Mouse (Mus musculus): ENCODE data around the gene Hoxc10. TPM values are rescaled to one million over a fixed set of nuclear protein-coding genes. Genes with fewer than 3 reads are reported as not detected.
A peak's percentile ranks its signal among the peaks of the same experiment; 100 is the strongest.

Hoxc10 gene
- polyA plus RNA-seq, 1 experiment from 2014 or later, result not detected

DNA sequence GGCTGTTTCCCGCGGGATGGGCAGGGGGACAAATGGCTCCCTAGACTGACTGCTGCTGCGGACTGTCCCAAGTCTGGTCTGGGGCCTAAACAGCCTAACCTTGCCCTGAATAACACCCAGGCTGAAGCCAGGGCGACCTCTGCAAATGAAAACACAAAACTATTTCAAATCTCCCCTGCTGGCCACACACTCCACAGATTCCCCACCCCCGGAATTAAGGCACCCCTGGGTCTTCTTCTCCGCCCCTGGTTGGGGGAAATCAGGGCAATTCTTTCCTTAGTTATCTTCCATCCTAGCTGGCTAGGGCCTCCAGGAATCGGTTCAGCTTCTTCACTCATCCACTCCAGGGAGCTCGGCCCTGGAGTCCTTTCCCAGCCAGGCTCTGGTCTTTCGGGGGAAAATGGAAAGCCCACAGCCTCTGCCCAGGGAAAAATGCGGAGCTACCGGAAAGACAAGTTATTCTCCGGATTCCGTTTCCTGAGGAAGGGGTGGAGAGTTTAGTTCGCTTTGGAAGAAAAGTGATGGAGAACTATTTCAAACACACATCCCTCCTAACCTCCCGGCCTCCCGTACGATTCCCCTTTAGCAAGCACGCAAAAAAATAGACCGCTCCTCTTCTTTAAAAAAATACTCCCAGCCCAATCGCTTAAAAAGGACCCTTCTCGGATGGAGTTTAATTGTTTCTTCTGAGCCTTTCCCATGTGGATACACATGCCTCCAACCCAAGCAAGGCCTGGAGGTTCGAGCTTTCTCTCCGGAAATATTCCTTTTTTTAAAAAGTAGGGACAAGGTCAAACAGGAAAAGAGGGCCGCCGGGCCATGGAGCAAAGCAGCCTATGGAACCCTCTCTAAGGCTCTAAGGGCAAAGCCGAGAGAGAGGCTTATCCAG, 1.3 kb upstream of the Hoxc10 start:
- Histone ChIP-seq H3K27me3 (ENCODE audit: low read depth, poor library complexity, severe bottlenecking) (peaks cover 100% of the 10 kb centered on the region), H3K36me3 (no peaks in the 10 kb centered on the region), H3K4me3 (no peak overlapping the region), H3K27ac (replicated peaks) (no peak overlapping the region), H3K4me1 (peaks cover 7% of the 10 kb centered on the region; the same call in 1 of the 2 replicates), H3K9me3 (replicated peaks) (no peaks in the 10 kb centered on the region)
- 2% methylated on average over 26 of the region's 26 CpGs for WGBS
- no peak for DNase-seq (ENCODE audit: low spot score)

DNA sequence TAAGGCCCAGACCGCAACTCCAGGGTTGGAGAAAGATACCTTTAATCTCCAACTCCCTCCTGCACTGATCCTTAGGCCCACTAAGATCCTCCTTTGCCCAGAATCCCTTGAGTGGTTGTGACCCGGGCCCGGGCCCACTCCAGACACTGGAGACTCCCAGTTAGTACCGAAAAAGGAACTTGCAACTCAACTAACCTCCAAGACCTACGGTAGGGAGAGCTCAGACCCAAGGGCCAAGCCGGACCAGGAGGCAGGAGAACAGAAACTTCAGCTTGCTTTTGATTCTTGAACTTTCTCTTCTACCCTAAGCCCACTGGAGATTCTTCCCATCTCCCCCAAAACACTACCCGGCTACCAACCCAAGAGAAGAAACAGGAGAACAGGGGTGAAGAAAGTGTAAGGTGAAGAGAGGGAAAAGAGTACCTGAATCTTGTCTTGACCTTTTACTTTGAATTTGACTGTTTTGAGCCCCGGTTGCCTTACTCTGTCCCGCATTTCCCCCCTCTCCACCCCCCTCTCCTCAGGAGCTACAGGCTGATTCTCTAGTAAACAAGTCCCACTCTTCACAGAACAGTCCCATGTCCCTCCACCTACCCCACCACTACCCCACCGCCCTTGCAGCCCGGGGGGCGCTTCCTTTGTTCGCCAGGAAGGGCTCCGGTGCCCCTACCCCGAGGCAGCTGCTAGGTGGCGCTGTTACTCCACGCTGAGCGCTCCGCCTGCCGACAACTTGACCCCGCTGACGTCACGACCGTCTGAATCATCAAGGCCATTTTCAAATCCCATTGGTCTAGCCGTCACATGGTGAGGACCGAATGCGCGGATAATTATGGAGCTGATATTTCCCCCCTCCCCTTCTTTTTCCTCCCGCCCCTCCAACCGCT, 462 bp upstream of the Hoxc10 start:
- Histone ChIP-seq H3K4me1 (peaks cover 7% of the 10 kb centered on the region; the same call in 1 of the 2 replicates), H3K36me3 (no peaks in the 10 kb centered on the region), H3K27ac (replicated peaks) (no peak overlapping the region), H3K9me3 (replicated peaks) (no peaks in the 10 kb centered on the region), H3K4me3 (peak overlapping the region; percentile 22), H3K27me3 (ENCODE audit: low read depth, poor library complexity, severe bottlenecking) (peaks cover 100% of the 10 kb centered on the region)
- 1% methylated on average over 30 of the region's 30 CpGs for WGBS
- DNase-seq (ENCODE audit: low spot score), result peak; percentile 87

DNA sequence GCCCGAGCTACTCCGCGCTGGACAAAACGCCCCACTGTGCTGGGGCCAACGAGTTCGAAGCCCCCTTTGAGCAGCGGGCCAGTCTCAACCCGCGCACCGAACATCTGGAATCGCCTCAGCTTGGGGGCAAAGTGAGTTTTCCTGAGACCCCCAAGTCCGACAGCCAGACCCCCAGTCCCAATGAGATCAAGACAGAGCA, 615 bp downstream of the Hoxc10 start, which contains the start of gene Hoxc5:
Gene Hoxc5, plus strand, starts transcription at position 132 of the 199 bp plus-strand sequence.
- Histone ChIP-seq H3K36me3 (no peaks in the 10 kb centered on the region), H3K27me3 (ENCODE audit: low read depth, poor library complexity, severe bottlenecking) (peaks cover 100% of the 10 kb centered on the region), H3K4me3 (peak within 1 kb of the TSS; percentile 22), H3K9me3 (replicated peaks) (no peaks in the 10 kb centered on the region), H3K27ac (replicated peaks) (no peak within 1 kb of the TSS), H3K4me1 (peaks cover 7% of the 10 kb centered on the region; the same call in 1 of the 2 replicates)
- no peak for DNase-seq (ENCODE audit: low spot score)
- WGBS, result 2% methylated on average over 12 of the region's 12 CpGs

DNA sequence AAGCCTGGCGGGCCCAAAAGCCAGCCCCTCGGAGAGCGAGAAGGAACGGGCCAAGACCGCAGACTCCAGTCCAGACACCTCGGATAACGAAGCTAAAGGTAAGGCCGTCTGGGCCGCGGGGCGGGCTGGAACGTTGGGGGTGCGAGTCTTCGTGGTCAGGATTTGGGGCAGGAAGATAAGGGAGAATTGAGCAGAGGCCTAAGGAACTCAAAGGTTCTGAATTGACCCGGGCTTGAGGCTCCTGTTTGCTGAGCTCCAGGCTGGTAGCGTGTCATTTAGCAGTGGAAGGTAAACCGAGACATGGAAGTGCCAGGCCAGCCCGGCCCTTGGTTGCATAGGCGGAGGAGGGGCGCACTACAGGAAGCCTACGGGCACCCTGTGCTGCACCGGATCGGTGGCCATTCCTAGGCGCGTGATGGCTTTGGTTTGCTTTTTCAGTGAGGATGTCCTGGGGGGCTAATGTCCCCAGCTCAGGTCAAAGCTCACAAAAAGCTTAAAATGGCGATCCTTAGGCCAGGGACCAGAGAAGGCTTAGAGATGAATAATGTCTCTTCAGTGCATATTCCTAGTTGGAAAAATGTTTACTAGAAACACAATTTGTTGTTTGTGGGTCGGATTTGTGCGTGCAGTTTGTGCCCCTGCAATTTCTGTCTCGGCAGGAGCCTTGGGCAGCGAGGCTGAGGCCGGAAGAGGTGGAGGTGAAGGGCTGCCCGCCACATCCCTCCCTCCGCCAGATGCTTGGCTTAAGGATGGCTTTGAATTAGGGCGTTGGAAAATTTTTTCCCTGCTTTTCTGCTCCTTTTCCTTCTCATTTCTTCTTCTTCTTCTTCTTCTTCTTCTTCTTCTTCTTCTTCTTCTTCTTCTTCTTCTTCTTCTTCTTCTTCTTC, 1.2 kb downstream of the Hoxc10 start:
- no peak for DNase-seq (ENCODE audit: low spot score)
- Histone ChIP-seq H3K4me3 (no peak overlapping the region), H3K4me1 (peaks cover 7% of the 10 kb centered on the region; the same call in 1 of the 2 replicates), H3K27ac (replicated peaks) (no peak overlapping the region), H3K27me3 (ENCODE audit: low read depth, poor library complexity, severe bottlenecking) (peaks cover 100% of the 10 kb centered on the region), H3K36me3 (no peaks in the 10 kb centered on the region), H3K9me3 (replicated peaks) (no peaks in the 10 kb centered on the region)
- 2% methylated on average over 34 of the region's 34 CpGs for WGBS

DNA sequence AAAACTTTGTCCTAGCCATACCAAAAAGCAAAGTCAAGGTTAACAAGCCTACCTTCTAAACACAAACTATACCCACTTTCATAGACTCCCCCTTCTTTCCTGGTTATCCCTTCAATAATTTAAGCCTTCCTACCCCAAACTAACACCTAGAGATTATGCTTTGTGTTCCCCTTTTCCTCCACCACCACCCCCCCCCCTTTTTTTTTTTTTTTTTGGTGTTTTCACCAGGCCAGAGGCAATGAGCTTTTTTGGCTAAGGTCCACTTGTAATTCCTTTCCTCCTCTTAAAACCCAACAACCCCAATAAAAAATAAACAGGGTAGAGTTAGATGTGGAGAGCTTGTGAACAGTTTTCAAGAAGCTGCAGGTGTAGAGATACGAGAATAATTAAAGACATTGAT, 2.7 kb downstream of the Hoxc10 start:
- Histone ChIP-seq H3K9me3 (replicated peaks) (no peaks in the 10 kb centered on the region), H3K4me3 (no peak overlapping the region), H3K27ac (replicated peaks) (no peak overlapping the region), H3K27me3 (ENCODE audit: low read depth, poor library complexity, severe bottlenecking) (peaks cover 100% of the 10 kb centered on the region), H3K4me1 (peaks cover 7% of the 10 kb centered on the region; the same call in 1 of the 2 replicates), H3K36me3 (no peaks in the 10 kb centered on the region)
- DNase-seq (ENCODE audit: low spot score), result no peak
- WGBS, result 70% methylated on average over 1 of the region's 1 CpGs

DNA sequence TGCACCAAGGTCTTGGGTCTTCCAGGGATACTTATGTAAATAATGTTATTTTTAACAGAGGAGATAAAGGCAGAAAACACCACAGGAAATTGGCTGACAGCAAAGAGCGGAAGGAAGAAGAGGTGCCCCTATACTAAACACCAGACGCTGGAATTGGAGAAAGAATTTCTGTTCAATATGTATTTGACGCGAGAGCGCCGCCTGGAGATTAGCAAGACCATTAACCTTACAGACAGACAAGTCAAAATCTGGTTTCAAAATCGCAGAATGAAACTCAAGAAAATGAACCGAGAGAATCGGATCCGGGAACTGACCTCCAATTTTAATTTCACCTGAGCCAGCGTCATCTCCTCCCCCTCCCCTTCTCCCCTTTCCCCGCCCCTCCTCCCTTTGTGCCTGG, 4.1 kb downstream of the Hoxc10 start:
- Histone ChIP-seq H3K4me3 (no peak overlapping the region), H3K27me3 (ENCODE audit: low read depth, poor library complexity, severe bottlenecking) (peaks cover 100% of the 10 kb centered on the region), H3K4me1 (peaks cover 7% of the 10 kb centered on the region; the same call in 1 of the 2 replicates), H3K36me3 (no peaks in the 10 kb centered on the region), H3K9me3 (replicated peaks) (no peaks in the 10 kb centered on the region), H3K27ac (replicated peaks) (no peak overlapping the region)
- 3% methylated on average over 12 of the region's 12 CpGs for WGBS
- DNase-seq (ENCODE audit: low spot score), result no peak

DNA sequence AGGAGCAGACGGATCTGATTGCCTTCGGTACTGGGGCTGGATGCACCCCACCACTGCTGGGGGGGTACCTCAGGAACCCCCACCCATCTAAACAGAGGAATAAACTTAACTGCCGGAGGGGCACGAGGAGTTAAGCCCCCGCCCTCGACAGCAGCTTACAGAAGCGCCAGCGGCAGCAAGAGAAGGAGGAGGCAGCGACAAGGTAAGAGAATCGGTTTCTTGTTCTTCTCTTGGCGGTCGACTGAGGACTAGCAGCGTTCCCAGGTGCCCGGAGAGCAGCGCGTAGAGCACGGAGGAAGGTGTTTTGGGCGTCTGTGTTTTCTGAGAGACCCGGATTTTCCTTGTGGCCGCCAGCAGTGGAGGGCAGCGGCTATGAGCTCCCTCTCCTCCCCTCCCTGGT, 5.7 kb downstream of the Hoxc10 start:
- WGBS, result under 1% methylated on average over 21 of the region's 21 CpGs

DNA sequence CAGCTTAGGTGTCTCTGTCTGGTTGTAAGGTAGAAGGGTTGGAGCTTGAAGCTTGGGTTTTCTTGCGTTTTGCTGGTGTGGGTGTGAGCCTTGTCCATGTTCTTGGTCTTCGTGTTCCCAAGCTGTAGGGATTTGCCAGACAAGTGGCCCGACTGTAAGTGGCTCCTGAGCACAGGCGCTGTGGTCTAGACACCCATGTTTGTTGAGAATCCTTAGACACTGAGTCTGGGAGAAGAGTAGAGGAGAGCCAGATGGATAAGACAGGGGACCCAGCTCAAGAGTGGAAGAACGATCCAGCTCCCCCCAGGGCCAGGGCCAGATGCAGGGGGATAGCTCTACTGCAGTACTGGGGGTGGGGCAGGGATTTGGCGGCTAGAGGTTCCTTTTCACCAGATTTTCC, 6.2 kb downstream of the Hoxc10 start:
- WGBS, result 1% methylated on average over 6 of the region's 6 CpGs
- Histone ChIP-seq H3K9me3 (replicated peaks) (no peaks in the 10 kb centered on the region), H3K4me1 (no peaks in the 10 kb centered on the region), H3K36me3 (no peaks in the 10 kb centered on the region), H3K4me3 (no peak overlapping the region), H3K27me3 (ENCODE audit: low read depth, poor library complexity, severe bottlenecking) (peaks cover 100% of the 10 kb centered on the region), H3K27ac (replicated peaks) (no peak overlapping the region)
- no peak for DNase-seq (ENCODE audit: low spot score)

More for the DNA sequence above, 5.7 kb downstream of the Hoxc10 start:
- DNase-seq (ENCODE audit: low spot score), result no peak
- H3K27me3 ChIP-seq (ENCODE audit: low read depth, poor library complexity, severe bottlenecking), result peaks cover 100% of the 10 kb centered on the region
- no peaks in the 10 kb centered on the region for H3K36me3 ChIP-seq
- H3K4me3 ChIP-seq, result no peak overlapping the region
- no peaks in the 10 kb centered on the region for H3K4me1 ChIP-seq
- H3K9me3 ChIP-seq (replicated peaks), result no peaks in the 10 kb centered on the region
- no peak overlapping the region for H3K27ac ChIP-seq (replicated peaks)

DNA sequence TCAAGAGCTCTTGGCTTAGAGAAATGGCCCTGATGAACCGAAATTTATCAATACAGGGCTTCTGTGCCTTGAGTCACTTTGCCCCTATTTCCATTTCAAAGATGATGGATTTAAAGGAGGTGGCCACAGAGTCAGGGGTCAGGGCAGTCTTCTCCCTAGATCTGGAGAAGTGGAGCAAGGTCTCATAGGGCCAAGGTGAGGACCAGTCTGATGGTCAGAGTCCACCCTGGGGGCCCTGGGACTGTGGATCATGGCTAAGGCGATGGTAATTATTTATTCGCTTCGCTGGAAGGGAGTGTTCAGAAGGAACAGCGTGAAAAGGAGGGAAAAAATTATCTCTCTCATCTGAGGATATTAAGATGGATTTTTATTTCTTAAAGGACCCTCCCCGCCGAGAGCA, 8.4 kb downstream of the Hoxc10 start:
- H3K9me3 ChIP-seq (replicated peaks), result no peaks in the 10 kb centered on the region
- 4% methylated on average over 7 of the region's 7 CpGs for WGBS

DNA sequence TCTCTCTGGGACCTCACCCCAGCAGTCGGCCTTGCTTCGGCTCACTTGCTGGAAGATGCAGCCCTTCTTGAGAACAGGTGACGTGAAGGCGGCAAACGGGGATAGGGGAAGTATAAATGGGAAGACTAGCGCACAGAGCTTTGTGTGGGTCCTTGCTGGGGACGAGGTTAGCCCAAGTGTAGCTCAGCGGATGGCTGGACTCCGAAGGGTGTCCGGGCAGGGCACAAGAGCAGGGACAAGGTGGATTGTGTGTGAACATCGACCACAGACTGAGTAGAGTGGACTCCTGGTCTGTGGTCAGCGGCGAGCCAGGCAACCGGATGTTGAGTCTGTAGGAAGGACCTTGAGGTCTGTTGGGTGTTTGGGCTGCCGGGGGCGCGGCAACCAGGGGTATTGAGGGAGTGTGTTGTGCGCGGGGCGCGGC, 9.1 kb downstream of the Hoxc10 start:
- no peak overlapping the region for H3K27ac ChIP-seq (replicated peaks)
- H3K9me3 ChIP-seq (replicated peaks), result no peaks in the 10 kb centered on the region
- 3% methylated on average over 21 of the region's 21 CpGs for WGBS
- no peaks in the 10 kb centered on the region for H3K36me3 ChIP-seq
- H3K4me1 ChIP-seq, result no peaks in the 10 kb centered on the region
- H3K4me3 ChIP-seq, result no peak overlapping the region
- peak; percentile 63 for DNase-seq (ENCODE audit: low spot score)
- peaks cover 100% of the 10 kb centered on the region for H3K27me3 ChIP-seq (ENCODE audit: low read depth, poor library complexity, severe bottlenecking)

More for the DNA sequence above, 8.4 kb downstream of the Hoxc10 start:
- no peak for DNase-seq (ENCODE audit: low spot score)
- Histone ChIP-seq H3K36me3 (no peaks in the 10 kb centered on the region), H3K27me3 (ENCODE audit: low read depth, poor library complexity, severe bottlenecking) (peaks cover 100% of the 10 kb centered on the region), H3K4me3 (no peak overlapping the region), H3K27ac (replicated peaks) (no peak overlapping the region), H3K4me1 (no peaks in the 10 kb centered on the region)

DNA sequence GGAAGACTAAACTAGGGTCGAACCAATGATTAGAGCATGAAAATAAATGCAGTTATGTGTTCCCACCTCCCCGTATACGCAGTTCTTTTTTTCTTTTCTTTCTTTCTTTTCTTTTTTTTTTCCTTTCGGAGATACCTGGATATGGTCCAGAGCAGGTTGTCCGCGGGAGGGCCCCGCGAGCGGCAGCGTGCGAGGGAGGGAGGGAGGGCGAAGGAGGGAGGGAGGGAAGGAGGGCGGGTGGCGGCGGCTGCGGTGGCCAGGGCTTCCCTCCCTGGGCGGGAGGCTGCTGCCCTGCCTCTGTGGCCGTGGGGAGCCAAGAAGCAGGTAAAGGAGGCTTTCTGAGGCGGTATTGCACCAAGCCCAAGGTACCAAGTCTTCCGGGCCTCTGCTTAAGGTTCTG, 9.6 kb downstream of the Hoxc10 start, which contains the start of gene Hoxc9:
Gene Hoxc9, plus strand, starts transcription at position 269 of the 400 bp plus-strand sequence.
- peaks cover 100% of the 10 kb centered on the region for H3K27me3 ChIP-seq (ENCODE audit: low read depth, poor library complexity, severe bottlenecking)
- H3K36me3 ChIP-seq, result no peaks in the 10 kb centered on the region
- no peaks in the 10 kb centered on the region for H3K9me3 ChIP-seq (replicated peaks)
- H3K4me3 ChIP-seq, result no peak within 1 kb of the TSS
- H3K4me1 ChIP-seq, result peaks cover 4% of the 10 kb centered on the region
- WGBS, result under 1% methylated on average over 18 of the region's 20 CpGs
- no peak within 1 kb of the TSS for H3K27ac ChIP-seq (replicated peaks)
- no peak for DNase-seq (ENCODE audit: low spot score)
